Mouse (Mus musculus) liver, postnatal 0 days (tissue): ENCODE results near the gene 9930111J21Rik2. TPM values are rescaled to one million over a fixed set of nuclear protein-coding genes. Genes with fewer than 3 reads are reported as not detected.

Experiments used
- ATAC-seq: fragments of 200-750 bp; cut with Nextera tagmentation; 2 replicates; pipeline ENCODE4 v1.8.0; 2017; ENCODE audit warnings: mild to moderate bottlenecking, moderate library complexity
- DNase-seq: peaks from one replicate; pipeline ENCODE4 v3.0.0-alpha.2; 2016
- H3K27ac ChIP-seq: fragments of 300-500 bp; sonication (generic); 2 replicates; pipeline ENCODE4 v1.5.1; 2014; ENCODE audit warnings: antibody characterized with exemption, moderate library complexity, mild to moderate bottlenecking, low read depth
- H3K27me3 ChIP-seq: fragments of 300-500 bp; sonication (generic); 2 replicates; pipeline ENCODE4 v1.6.1; 2014; ENCODE audit warnings: low read length, control low read depth, mixed read lengths; ENCODE audit not compliant: insufficient read depth
- H3K36me3 ChIP-seq: fragments of 300-500 bp; sonication (generic); replicated peaks from 2 replicates; pipeline ENCODE4 v1.6.1; 2014; ENCODE audit warnings: mild to moderate bottlenecking, control low read depth, low read length, moderate library complexity, mixed read lengths; ENCODE audit not compliant: insufficient read depth
- H3K4me1 ChIP-seq: fragments of 300-500 bp; sonication (generic); 2 replicates; pipeline ENCODE4 v1.6.1; 2014; ENCODE audit warnings: antibody characterized with exemption, mild to moderate bottlenecking, control low read depth; ENCODE audit not compliant: insufficient read depth
- H3K4me2 ChIP-seq: fragments of 300-500 bp; sonication (generic); 2 replicates; pipeline ENCODE4 v1.6.1; 2014; ENCODE audit warnings: low read depth, mild to moderate bottlenecking, low read length, moderate library complexity, mixed read lengths
- H3K4me3 ChIP-seq: fragments of 300-500 bp; sonication (generic); 2 replicates; pipeline ENCODE4 v1.5.1; 2014; ENCODE audit warnings: low read depth, low read length
- H3K9ac ChIP-seq: fragments of 300-500 bp; sonication (generic); replicated peaks from 2 replicates; pipeline ENCODE4 v1.6.1; 2014; ENCODE audit warnings: mild to moderate bottlenecking, moderate library complexity
- H3K9me3 ChIP-seq: fragments of 300-500 bp; sonication (generic); 2 replicates; pipeline ENCODE4 v1.6.1; 2016; ENCODE audit warnings: mild to moderate bottlenecking, control low read depth, low read length, mixed read lengths
- CTCF ChIP-seq: sonication (generic); IDR thresholded peaks from 2 replicates; pipeline ENCODE4 v1.5.1; 2016; ENCODE audit warnings: antibody characterized with exemption, low read depth
- EP300 ChIP-seq: IDR thresholded peaks from 2 replicates; pipeline ENCODE4 v1.6.1; 2016; ENCODE audit warnings: antibody characterized with exemption, low read depth, mild to moderate bottlenecking
- WGBS: fragments of 180-500 bp; shearing (Covaris S2); extraction: QIAGEN DNeasy Blood & Tissue Kit; methylation state at CpG from one replicate; pipeline ENCODE4 v1.1.7; 2014; ENCODE audit not compliant: insufficient replicate concordance; 5-methylcytosine and 5-hydroxymethylcytosine counted together
- polyA plus RNA-seq: library from polyadenylated mRNA; unstranded; fragments of >200 nt; fragmentation: Nextera tagmentation; extraction: Ambion mirVana; gene quantifications from 2 replicates; pipeline ENCODE4 v1.2.1, GENCODE M21; 2015

Gene 9930111J21Rik2
- polyA plus RNA-seq, 1 experiment from 2014 or later = 1.4 TPM

GRCm38 (mm10) chr11:49086858-49087361 lies 35.9 kb upstream of the 9930111J21Rik2 start:
- TF ChIP-seq CTCF = no peak
- no peak for TF ChIP-seq EP300
- DNase-seq (no peak), ATAC-seq (no peak)
- H3K36me3 ChIP-seq = no peaks in the 10 kb centered on the region
- 36% methylated on average over 6 of the region's 6 CpGs for WGBS
- H3K9ac ChIP-seq = peak overlapping the region; percentile 72
- H3K4me1 ChIP-seq = peaks cover 65% of the 10 kb centered on the region
- no peaks in the 10 kb centered on the region for H3K9me3 ChIP-seq
- peak overlapping the region; percentile 46 for H3K4me3 ChIP-seq
- H3K27me3 ChIP-seq = no peaks in the 10 kb centered on the region
- H3K4me2 ChIP-seq = peak overlapping the region; percentile 76
- peak overlapping the region; percentile 98 for H3K27ac ChIP-seq

DNA sequence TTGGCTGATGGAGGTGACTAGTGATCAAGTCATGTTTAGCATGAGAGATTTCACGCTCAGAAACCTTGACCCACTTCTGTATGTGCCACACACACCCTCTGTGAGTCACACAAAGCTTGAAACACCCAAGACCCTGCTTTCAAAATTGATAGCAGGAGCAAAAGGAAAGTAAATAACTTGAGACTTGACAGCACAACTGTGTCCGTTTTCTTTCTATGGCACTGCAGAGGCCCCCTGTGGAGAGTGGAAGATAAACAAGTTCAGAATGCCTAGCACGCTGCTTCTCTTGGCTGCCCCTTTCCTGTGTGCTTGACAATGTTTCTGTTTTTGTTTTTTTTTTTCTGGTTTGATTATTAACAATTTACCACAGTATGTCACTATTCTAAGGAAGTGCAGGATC lies 33.8 kb upstream of the 9930111J21Rik2 start:
- peaks cover 68% of the 10 kb centered on the region for H3K4me1 ChIP-seq
- H3K9me3 ChIP-seq = no peaks in the 10 kb centered on the region
- H3K27me3 ChIP-seq = no peaks in the 10 kb centered on the region
- no peak overlapping the region for H3K4me3 ChIP-seq
- TF ChIP-seq EP300 = peak; percentile 53
- peak; percentile 71 for TF ChIP-seq CTCF
- H3K9ac ChIP-seq = no peak overlapping the region
- peak overlapping the region; percentile 98 for H3K27ac ChIP-seq
- H3K36me3 ChIP-seq = no peaks in the 10 kb centered on the region
- 17% methylated on average over 3 of the region's 3 CpGs for WGBS
- ATAC-seq (no peak), DNase-seq (no peak)
- H3K4me2 ChIP-seq = peak overlapping the region; percentile 11; the same call in 1 of the 2 replicates

- Histone ChIP-seq H3K9ac (0 out of 2 replicates have a peak overlapping the region, but pooled peaks have one; percentile 32), H3K9me3 (no peaks in the 10 kb centered on the region), H3K4me3 (no peak overlapping the region), H3K4me2 (peak overlapping the region; percentile 11; the same call in 1 of the 2 replicates), H3K27ac (peak overlapping the region; percentile 98), H3K4me1 (peaks cover 67% of the 10 kb centered on the region), H3K36me3 (no peaks in the 10 kb centered on the region), H3K27me3 (no peaks in the 10 kb centered on the region)
- DNase-seq = no peak
- no peak for TF ChIP-seq CTCF
- TF ChIP-seq EP300 = no peak
- no peak for ATAC-seq
- 69% methylated on average over 1 of the region's 1 CpGs for WGBS
Measured at GRCm38 (mm10) chr11:49084385-49084784, 33.3 kb upstream of the 9930111J21Rik2 start.

DNA sequence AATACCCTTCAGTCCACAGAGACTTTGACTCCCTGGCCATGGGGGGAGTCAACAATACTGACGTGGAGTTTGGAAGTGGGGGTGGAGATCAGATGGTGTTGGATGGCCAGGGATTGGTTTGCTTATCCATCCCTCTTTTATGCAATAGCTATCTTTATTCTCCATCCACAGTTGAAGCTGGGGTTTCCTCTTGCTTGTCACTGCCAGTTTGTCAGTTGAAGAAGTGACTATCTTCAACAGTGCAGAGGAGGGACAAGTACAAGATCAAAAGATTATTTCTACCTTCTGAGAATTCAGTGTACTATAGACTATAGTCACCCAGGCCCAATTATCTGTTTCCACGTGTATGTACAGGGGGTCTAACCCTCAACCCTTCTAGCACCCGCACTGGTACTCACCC lies 32.8 kb upstream of the 9930111J21Rik2 start:
- Histone ChIP-seq H3K27ac (peak overlapping the region; percentile 98), H3K9me3 (no peaks in the 10 kb centered on the region), H3K4me2 (peak overlapping the region; percentile 7; the same call in 1 of the 2 replicates), H3K4me3 (no peak overlapping the region), H3K4me1 (peaks cover 65% of the 10 kb centered on the region), H3K9ac (peak overlapping the region; percentile 32; the same call in 1 of the 2 replicates), H3K27me3 (no peaks in the 10 kb centered on the region), H3K36me3 (no peaks in the 10 kb centered on the region)
- DNase-seq (peak; percentile 67), ATAC-seq (peak; percentile 62)
- TF ChIP-seq CTCF (no peak), EP300 (peak; percentile 93)
- 41% methylated on average over 3 of the region's 3 CpGs for WGBS

- ATAC-seq (no peak), DNase-seq (no peak)
- H3K4me1 ChIP-seq = peaks cover 64% of the 10 kb centered on the region
- H3K27ac ChIP-seq = peak overlapping the region; percentile 98
- no peak overlapping the region for H3K4me2 ChIP-seq
- H3K9ac ChIP-seq = no peak overlapping the region
- TF ChIP-seq EP300 = no peak
- no peak for TF ChIP-seq CTCF
- H3K4me3 ChIP-seq = no peak overlapping the region
- H3K9me3 ChIP-seq = no peaks in the 10 kb centered on the region
- H3K27me3 ChIP-seq = no peaks in the 10 kb centered on the region
- WGBS = 62% methylated on average over 1 of the region's 1 CpGs
- no peaks in the 10 kb centered on the region for H3K36me3 ChIP-seq
Measured at GRCm38 (mm10) chr11:49083146-49083545, 32.1 kb upstream of the 9930111J21Rik2 start.

GRCm38 (mm10) chr11:49081886-49082285 lies 30.8 kb upstream of the 9930111J21Rik2 start:
- peak overlapping the region; percentile 49 for H3K9ac ChIP-seq
- H3K36me3 ChIP-seq = no peaks in the 10 kb centered on the region
- peak overlapping the region; percentile 34; the same call in 1 of the 2 replicates for H3K4me3 ChIP-seq
- H3K27me3 ChIP-seq = no peaks in the 10 kb centered on the region
- ATAC-seq (no peak), DNase-seq (no peak)
- 65% methylated on average over 3 of the region's 3 CpGs for WGBS
- no peaks in the 10 kb centered on the region for H3K9me3 ChIP-seq
- peak overlapping the region; percentile 62 for H3K4me2 ChIP-seq
- peaks cover 59% of the 10 kb centered on the region for H3K4me1 ChIP-seq
- TF ChIP-seq CTCF = no peak
- no peak for TF ChIP-seq EP300
- H3K27ac ChIP-seq = peak overlapping the region; percentile 37
